Mouse (Mus musculus) embryonic facial prominence, embryonic 10.5 days (tissue): Measurements from ENCODE around the gene Rmnd5a. TPM values are rescaled to one million over a fixed set of nuclear protein-coding genes. Genes with fewer than 3 reads are reported as not detected.
A peak's percentile ranks its signal among the peaks of the same experiment; 100 is the strongest.
"Not testable (repeated sequence)": the region's sequence is repeated elsewhere in the genome, so short reads cannot be mapped to it uniquely, and the experiment has no call there.

Experiments
- DNase-seq: peaks from one replicate; pipeline ENCODE4 v3.0.0-alpha.2; 2017; ENCODE audit warnings: low spot score
- H3K27ac ChIP-seq: fragments of 300-500 bp; sonication (generic); replicated peaks from 2 replicates; pipeline ENCODE4 v1.5.1; 2016; ENCODE audit warnings: mild to moderate bottlenecking
- H3K27me3 ChIP-seq: fragments of 300-500 bp; sonication (generic); replicated peaks from 2 replicates; pipeline ENCODE4 v1.6.1; 2016; ENCODE audit warnings: low read depth, mild to moderate bottlenecking; ENCODE audit not compliant: poor library complexity, severe bottlenecking
- H3K36me3 ChIP-seq: fragments of 300-500 bp; sonication (generic); replicated peaks from 2 replicates; pipeline ENCODE4 v1.6.1; 2016; ENCODE audit warnings: mild to moderate bottlenecking, moderate library complexity
- H3K4me1 ChIP-seq: fragments of 300-500 bp; sonication (generic); 2 replicates; pipeline ENCODE4 v1.6.1; 2016
- H3K4me3 ChIP-seq: fragments of 300-500 bp; sonication (generic); 2 replicates; pipeline ENCODE4 v1.5.1; 2016; ENCODE audit warnings: mild to moderate bottlenecking, moderate library complexity
- H3K9me3 ChIP-seq: fragments of 300-500 bp; sonication (generic); 2 replicates; pipeline ENCODE4 v1.6.1; 2016; ENCODE audit warnings: mild to moderate bottlenecking
- WGBS: fragments of 180-500 bp; shearing (Covaris S2); methylation state at CpG from one replicate; pipeline ENCODE4 v1.1.7; 2016; 5-methylcytosine and 5-hydroxymethylcytosine counted together
- polyA plus RNA-seq: library from polyadenylated mRNA; unstranded; fragments of >200 nt; fragmentation: Nextera tagmentation; extraction: Ambion mirVana; gene quantifications from 2 replicates; pipeline ENCODE4 v1.2.1, GENCODE M21; 2016

The Rmnd5a gene
- polyA plus RNA-seq, 1 experiment from 2014 or later, result 13.6 TPM

DNA sequence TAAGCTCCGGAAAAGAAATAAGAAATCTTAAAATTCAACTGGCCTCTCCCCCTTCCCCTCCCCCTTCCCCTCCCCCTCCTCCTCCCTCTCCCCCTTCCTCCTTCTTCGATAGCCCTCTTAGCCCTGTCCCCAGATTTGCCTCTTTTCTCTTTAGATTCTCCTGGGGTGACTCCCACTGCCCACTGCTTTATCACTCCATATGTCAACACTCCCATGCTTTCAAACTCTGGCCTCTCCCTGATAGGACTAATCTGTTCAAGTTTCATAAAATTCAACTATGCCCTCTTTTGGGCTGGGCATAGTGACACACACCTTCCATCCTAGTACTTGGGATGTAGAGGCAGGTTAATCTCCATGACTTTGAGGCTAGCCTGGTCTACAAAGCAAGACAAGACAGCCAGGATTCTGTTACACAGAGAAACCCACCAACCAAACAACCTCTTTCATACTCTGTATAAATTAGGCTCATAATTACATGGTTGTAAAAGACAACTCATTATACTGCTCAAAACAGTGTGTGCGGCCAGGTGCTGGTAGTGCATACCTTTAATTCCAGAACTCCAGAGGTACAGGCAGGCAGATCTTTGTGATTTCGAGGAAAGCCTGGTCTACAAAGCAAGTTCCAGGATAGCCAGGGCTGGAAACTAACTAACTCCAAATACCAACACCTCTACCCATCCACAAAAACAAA lies 31.5 kb upstream of the Rmnd5a start:
- Histone ChIP-seq H3K4me3 (no peak overlapping the region), H3K4me1 (no peaks in the 10 kb centered on the region), H3K36me3 (no peaks in the 10 kb centered on the region), H3K27me3 (no peaks in the 10 kb centered on the region), H3K27ac (no peak overlapping the region), H3K9me3 (no peaks in the 10 kb centered on the region)
- WGBS, result 84% methylated on average over 4 of the region's 4 CpGs
- DNase-seq, result no peak

DNA sequence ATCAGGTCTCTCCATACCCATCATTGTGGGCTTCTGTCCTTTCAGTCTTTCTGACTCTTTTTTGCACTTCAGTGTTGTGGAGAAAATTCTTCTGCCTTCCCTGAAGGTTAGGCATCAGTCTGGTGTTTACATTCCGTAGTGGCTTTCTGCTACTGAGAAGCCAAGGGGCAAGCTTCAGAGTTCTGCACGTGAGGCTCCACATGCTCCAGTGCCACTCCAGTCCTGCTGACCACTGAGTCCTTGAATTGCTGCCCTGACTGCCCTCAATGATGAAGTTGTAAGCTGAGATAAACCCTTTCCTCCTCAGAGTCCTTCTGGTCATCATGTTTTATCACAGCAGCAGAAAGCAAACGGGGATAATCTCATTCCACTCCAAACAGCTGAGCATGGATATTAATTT lies 28.9 kb upstream of the Rmnd5a start:
- H3K9me3 ChIP-seq, result no peaks in the 10 kb centered on the region
- no peaks in the 10 kb centered on the region for H3K27me3 ChIP-seq
- no peak overlapping the region for H3K4me3 ChIP-seq
- no peak for DNase-seq
- no peak overlapping the region for H3K27ac ChIP-seq
- no peaks in the 10 kb centered on the region for H3K36me3 ChIP-seq
- 71% methylated on average over 3 of the region's 3 CpGs for WGBS
- no peaks in the 10 kb centered on the region for H3K4me1 ChIP-seq

DNA sequence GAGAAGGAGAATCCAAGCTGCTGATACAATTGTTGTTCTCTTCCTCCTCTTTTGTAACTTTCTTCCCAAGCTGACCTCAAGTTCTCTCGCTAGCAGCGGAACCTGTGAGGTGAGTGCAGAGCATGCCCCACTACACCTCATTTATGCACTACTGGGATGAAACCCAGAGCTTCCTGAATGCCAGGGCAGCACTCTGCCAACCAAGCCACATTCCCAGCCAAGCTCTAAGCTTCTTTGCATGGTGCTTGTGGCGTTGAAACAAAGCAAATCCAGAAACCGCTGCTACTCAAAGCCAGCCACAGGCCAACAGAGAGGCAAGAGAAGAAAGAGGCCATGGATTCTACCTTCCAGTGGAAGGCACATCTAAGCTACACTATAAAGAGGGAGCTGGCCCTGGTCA lies 27.3 kb upstream of the Rmnd5a start:
- no peak for DNase-seq
- no peaks in the 10 kb centered on the region for H3K4me1 ChIP-seq
- no peak overlapping the region for H3K27ac ChIP-seq
- no peaks in the 10 kb centered on the region for H3K27me3 ChIP-seq
- H3K4me3 ChIP-seq, result no peak overlapping the region
- H3K36me3 ChIP-seq, result no peaks in the 10 kb centered on the region
- 80% methylated on average over 4 of the region's 4 CpGs for WGBS
- no peaks in the 10 kb centered on the region for H3K9me3 ChIP-seq

DNA sequence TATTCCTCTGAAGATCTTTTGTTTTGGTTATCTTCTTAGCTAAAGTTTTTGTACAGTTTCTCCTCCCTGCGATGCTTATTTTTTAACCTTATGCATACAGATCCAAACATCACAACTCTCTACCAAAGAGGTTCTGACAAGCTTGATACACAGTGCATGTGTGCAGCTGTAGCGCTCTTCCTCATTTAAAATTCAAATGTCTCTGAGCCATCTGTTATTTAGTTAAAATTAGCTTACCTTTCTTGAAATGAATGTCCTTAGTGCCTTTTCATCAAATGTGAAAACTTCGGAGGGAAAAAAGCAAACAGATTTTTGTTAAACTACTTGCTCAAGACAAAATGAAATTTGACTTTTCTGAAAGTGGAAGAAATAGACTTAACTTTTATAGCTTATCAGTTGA lies 24.7 kb upstream of the Rmnd5a start:
- no peak overlapping the region for H3K4me3 ChIP-seq
- no peaks in the 10 kb centered on the region for H3K4me1 ChIP-seq
- DNase-seq, result no peak
- H3K27ac ChIP-seq, result no peak overlapping the region
- no peaks in the 10 kb centered on the region for H3K36me3 ChIP-seq
- 85% methylated on average over 3 of the region's 3 CpGs for WGBS
- no peaks in the 10 kb centered on the region for H3K27me3 ChIP-seq
- H3K9me3 ChIP-seq, result no peaks in the 10 kb centered on the region

DNA sequence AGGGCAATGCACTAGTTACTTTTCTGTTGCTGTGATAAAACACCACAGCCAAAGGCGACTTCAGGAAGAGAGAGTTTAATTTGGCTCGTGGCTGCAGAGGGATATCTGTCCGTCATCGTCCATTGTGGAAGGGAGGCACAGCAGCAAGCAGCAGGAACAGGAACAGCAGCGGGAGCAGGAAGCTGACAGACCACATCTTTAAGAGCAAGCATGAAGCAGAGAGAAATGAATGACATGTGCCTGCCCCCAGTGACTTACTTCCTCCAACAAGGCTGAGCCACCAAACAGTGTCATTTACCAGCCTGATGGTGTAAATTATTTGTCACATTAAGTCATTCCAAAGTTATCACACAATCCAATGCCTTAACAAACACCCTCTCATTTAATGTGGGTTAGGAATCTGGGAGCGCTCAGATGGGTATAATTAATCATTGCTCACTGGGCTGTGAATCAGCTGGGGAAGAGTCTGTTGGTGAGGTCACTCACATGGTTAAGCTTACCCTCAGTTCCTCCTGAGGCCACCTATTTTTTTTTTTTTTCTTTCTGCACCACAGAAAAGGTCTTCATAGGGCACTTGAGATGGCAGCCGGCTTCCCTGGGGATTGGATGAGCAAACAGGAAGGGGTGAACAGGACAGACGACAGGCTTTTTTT lies 17.6 kb upstream of the Rmnd5a start:
- Histone ChIP-seq H3K27ac (no peak overlapping the region), H3K9me3 (no peaks in the 10 kb centered on the region), H3K4me1 (no peaks in the 10 kb centered on the region), H3K4me3 (no peak overlapping the region), H3K27me3 (no peaks in the 10 kb centered on the region), H3K36me3 (no peaks in the 10 kb centered on the region)
- WGBS, result 71% methylated on average over 8 of the region's 8 CpGs
- DNase-seq, result no peak

DNA sequence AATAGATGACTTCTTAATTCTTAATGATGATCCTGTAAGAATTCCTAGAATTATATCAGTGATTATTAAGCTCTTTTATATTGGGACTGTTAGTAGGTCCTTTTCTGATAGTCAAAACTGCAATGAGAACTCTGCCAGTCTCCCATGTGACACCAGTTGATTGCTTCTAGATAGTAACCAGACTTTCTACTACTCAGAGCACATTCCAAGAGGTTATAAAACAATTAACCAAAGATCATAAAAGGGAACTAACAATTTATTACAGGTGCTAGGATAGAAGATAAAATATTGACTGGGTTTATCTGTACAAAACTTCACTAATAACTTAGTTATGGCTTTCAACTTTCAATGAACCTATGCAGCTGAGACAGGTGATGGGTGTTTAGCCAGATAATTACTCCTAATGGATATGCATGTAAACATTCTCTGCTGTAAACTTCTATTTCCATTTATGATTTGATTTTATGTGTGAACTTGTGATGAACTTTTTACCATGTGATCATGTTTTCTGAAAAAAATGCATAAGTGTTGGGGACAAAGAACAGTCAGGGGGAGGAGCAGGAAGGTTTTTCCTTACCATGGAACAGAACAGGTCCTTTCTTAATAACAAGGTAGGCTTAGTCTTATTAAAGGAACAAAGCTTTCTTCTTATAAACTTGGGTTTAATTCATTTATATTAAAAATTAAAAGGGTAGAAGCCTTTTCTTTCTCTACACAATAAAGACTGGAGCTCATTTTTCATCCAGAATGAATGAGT lies 13.7 kb upstream of the Rmnd5a start:
- H3K4me1 ChIP-seq, H3K9me3 ChIP-seq, DNase-seq, H3K27me3 ChIP-seq, H3K36me3 ChIP-seq, H3K4me3 ChIP-seq, H3K27ac ChIP-seq: not testable (repeated sequence)

DNA sequence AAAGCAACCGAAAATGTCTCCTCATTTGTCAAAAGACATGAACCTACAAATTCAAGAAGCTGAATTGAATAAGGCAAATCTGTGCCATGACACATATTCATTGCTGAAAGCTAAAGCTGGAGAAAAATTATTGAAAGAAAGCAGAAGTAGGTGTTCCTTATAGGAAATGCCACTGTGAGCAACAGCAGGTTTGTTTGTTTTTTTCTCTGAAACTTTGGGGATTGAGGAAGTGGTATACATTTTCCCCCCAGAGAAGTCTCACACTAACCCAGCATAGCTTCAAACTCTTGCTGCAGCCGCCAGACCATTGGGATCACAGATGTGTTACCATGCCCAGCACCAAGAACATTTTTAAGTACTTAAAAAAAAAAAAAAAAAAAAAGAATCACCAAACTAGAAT lies 12.4 kb upstream of the Rmnd5a start:
- Histone ChIP-seq H3K4me3 (no peak overlapping the region), H3K4me1 (no peaks in the 10 kb centered on the region), H3K27me3 (no peaks in the 10 kb centered on the region), H3K9me3 (no peaks in the 10 kb centered on the region), H3K27ac (no peak overlapping the region), H3K36me3 (no peaks in the 10 kb centered on the region)
- WGBS, result 75% methylated on average over 2 of the region's 2 CpGs
- no peak for DNase-seq

DNA sequence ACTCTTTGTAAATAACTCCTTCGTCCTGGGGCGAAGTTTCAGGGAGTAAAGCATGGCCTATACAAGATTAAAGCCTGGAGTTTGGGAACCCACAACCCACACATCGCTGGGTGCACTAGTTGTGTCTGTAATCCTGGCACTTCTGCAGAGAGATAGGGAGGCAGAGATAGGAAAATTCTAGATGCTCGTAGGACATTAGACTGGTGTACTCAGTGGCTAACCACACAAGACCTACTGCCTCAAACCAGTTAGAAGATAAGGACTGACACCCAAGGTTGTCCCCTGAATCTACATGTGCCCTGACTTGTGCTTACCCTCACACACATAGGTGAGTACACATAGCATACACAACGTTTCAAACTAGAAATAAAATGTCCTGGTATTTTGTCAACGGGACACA lies 5.1 kb upstream of the Rmnd5a start:
- Histone ChIP-seq H3K27ac (no peak overlapping the region), H3K4me1 (peaks cover 12% of the 10 kb centered on the region), H3K4me3 (no peak overlapping the region), H3K27me3 (no peaks in the 10 kb centered on the region), H3K9me3 (no peaks in the 10 kb centered on the region), H3K36me3 (no peaks in the 10 kb centered on the region)
- 82% methylated on average over 6 of the region's 6 CpGs for WGBS
- DNase-seq, result no peak

DNA sequence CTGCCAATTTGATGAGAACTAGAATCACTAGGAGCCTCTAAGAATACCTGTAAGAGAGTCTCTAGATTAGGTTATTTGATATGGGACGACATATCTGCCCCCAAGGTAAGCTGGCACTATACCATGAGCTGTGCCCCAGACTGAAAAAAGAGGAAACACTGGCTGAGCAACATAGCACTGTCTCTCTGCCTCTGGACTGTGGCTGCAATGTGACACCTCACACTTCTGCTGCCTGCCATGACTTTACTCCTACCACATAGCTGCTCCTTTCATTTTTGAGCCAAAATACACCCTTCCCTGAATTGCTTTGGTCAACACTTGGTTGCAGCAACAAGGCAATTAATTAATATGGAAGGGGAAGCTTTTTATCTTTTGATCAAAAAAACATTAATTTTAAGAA lies 4.3 kb upstream of the Rmnd5a start:
- 58% methylated on average over 1 of the region's 1 CpGs for WGBS

DNA sequence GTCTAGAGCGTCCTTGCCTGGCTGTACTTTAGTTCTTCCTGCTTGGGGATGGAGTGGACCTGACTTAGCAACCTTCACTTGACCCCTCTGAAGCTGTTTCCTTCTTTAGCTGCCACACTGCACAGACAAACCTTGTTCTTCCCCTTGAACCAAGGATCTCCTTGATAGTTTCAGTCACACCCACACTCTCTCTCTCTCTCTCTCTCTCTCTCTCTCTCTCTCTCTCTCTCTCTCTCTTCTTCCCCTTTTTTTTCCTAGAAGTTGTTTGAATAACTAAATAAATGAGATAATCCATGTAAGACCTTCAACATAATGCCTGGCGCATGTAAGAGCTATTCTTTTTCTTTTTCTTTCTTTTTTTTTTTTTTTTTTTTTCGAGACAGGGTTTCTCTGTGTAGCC lies 1.7 kb upstream of the Rmnd5a start:
- WGBS, result 66% methylated on average over 3 of the region's 3 CpGs
- peaks cover 30% of the 10 kb centered on the region for H3K4me1 ChIP-seq
- H3K36me3 ChIP-seq, result no peaks in the 10 kb centered on the region
- H3K27me3 ChIP-seq, result no peaks in the 10 kb centered on the region
- H3K27ac ChIP-seq, result no peak overlapping the region
- no peaks in the 10 kb centered on the region for H3K9me3 ChIP-seq
- DNase-seq, result no peak
- peak overlapping the region; percentile 98; the same call in 1 of the 2 replicates for H3K4me3 ChIP-seq

More for the DNA sequence above, 4.3 kb upstream of the Rmnd5a start:
- Histone ChIP-seq H3K27ac (no peak overlapping the region), H3K4me3 (no peak overlapping the region), H3K36me3 (no peaks in the 10 kb centered on the region), H3K9me3 (no peaks in the 10 kb centered on the region), H3K27me3 (no peaks in the 10 kb centered on the region), H3K4me1 (peaks cover 12% of the 10 kb centered on the region)
- no peak for DNase-seq

DNA sequence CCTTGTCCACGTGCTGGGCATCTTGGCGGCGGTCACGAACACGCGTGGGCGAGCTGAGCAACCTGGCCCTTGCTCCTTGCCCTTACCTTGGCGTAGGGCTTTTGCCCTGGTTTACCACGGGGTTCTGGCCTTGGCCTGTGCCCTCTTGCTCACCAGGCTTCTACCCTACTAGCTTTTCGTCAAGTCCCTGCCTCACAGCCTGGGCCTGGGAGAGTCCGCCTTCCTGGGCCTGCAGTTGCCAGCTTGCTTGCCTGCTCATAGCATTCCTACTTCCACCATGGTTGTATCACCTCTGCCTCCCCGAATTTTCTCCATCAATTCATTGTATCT lies 779 bp upstream of the Rmnd5a start:
- DNase-seq, result no peak
- Histone ChIP-seq H3K4me3 (peak overlapping the region; percentile 98), H3K9me3 (no peaks in the 10 kb centered on the region), H3K4me1 (peaks cover 39% of the 10 kb centered on the region), H3K36me3 (no peaks in the 10 kb centered on the region), H3K27ac (peak overlapping the region; percentile 96), H3K27me3 (no peaks in the 10 kb centered on the region)
- WGBS, result 5% methylated on average over 12 of the region's 12 CpGs

DNA sequence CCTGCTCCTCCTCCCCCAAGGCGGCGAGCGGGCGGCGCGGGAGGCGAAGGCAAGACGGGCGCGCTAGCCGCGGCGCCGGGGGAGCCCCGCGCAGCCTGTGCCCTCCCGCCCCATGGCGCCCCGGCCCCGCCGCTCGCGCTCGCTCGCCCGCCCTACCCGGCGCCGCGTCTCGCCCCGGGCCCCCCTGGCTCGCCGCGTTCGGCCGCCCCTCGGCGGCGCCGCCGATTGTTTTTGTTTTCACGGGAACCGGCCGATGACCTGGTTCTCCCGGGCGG lies 283 bp downstream of the Rmnd5a start:
- no peaks in the 10 kb centered on the region for H3K27me3 ChIP-seq
- H3K4me1 ChIP-seq, result peaks cover 41% of the 10 kb centered on the region
- no peaks in the 10 kb centered on the region for H3K36me3 ChIP-seq
- DNase-seq, result no peak
- H3K27ac ChIP-seq, result peak overlapping the region; percentile 96
- H3K9me3 ChIP-seq, result no peaks in the 10 kb centered on the region
- H3K4me3 ChIP-seq, result peak overlapping the region; percentile 98
- 1% methylated on average over 42 of the region's 47 CpGs for WGBS

DNA sequence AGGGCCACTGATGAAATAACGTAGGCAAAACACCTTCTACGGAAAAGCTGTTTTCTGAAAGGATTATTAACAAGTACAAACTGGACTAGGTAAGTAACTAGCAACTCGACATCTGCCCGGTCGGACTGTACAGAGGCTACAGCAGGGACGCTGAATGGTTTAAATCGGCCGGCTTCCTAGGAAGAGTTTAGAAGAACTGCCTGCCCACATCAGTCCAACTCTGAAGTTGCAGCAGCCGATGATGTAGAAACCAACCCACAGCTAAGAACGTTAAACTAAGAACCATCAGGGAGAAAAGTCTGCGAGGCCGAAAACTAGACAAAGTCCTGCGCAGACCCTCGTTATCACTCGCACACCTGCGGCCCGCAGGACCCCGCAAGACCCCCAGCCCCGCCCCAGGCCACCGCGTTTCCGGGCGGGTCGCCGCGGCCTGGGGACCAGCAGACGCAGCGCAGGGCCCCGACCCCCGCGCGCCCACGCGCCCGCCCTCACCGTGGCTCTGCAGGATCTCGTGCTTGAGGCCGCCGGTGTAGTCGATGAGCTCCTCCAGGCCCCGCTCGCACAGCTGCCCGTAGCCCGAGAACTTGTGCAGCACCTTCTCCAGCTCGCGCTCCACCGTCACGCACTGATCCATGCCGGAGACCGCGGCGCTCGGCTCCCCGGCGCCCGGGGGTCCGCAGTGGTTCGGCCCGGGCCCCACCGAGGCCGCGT lies 776 bp downstream of the Rmnd5a start:
- H3K4me1 ChIP-seq, result peaks cover 41% of the 10 kb centered on the region
- H3K4me3 ChIP-seq, result peak overlapping the region; percentile 98
- no peaks in the 10 kb centered on the region for H3K36me3 ChIP-seq
- H3K27me3 ChIP-seq, result no peaks in the 10 kb centered on the region
- no peaks in the 10 kb centered on the region for H3K9me3 ChIP-seq
- peak; percentile 76 for DNase-seq
- under 1% methylated on average over 62 of the region's 62 CpGs for WGBS
- peak overlapping the region; percentile 96 for H3K27ac ChIP-seq
